Mouse (Mus musculus) liver (tissue): Measurements from ENCODE around the gene Hes3.

Source experiments
- DNase-seq: peaks from one replicate; pipeline ENCODE4 v3.0.0-alpha.2; 2020; ENCODE audit warnings: mixed read lengths

Hes3 gene

DNA sequence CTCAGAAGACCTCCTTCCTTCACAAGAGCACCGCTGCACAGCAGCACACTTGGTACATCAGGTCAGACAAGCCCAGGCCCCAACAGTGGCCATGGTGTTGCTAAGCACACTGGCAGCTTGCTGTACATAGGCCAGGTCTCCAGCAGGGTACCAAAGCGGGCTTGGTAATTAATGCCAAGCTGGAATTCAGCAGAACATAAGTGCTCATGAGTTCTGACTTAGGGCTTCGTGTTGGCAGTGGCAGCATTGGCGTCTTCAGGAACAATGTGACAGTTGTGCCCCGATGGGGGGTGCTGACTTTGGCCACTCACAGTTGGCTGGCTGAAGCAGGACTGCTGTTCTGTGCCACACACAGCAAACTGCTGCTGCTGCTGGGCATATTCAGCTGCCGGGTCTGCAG lies 13.2 kb upstream of the Hes3 start:
- no peak for DNase-seq

DNA sequence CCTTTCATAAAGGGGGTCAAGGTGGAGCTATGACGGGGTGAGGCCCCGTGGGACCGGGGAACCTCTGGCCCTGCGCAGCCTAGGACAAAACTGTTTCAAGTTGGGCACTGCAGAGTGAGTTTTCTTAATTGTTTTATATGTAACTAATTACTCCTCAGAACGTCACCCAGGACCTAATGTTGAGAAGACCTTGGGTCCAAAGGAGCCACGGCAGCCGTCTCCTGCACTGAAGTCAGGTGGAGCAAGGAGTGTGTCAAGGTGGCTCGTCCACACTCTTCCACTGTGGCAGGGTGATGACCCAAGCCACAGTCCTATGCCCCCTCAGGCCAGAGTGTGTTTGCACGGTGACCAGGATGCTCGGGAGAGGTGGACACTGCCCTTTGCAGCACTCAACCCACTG lies 11.7 kb upstream of the Hes3 start:
- DNase-seq, result no peak

DNA sequence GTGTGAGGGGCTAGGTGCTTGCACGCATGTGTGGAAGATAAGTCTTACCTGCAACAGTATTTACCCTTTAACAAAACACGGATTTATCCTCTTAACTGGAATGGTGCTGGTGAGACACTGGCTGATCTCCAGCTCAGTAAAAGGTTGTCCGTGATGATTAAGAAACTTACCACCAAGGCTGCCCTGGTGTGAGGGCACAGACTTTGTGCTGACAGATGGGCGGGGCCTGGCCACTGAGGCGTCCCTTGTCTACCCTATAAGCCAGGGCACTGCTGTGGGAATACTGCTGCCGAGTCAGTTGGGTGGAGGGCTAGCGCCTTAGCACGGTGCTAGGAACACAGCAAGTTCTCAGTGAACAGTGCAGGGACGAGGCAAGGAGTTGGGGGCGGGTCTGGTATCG lies 10.6 kb upstream of the Hes3 start:
- DNase-seq, result no peak

DNA sequence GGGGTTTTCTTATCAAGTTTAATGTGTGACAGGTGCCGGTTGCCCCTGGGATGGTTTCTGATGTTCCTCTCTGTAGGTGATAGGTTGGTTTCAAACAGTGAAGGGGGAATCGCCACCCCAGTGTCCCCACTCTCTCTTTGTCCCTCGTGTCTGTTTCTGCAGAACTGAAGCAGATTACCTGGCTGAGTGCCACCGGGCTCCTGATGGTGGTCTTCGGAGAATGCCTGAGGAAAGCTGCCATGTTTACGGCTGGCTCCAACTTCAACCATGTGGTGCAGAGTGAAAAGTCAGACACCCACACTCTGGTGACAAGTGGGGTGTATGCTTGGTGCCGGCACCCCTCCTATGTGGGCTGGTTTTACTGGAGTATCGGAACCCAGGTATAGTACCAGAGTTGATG lies 8.9 kb upstream of the Hes3 start:
- no peak for DNase-seq

DNA sequence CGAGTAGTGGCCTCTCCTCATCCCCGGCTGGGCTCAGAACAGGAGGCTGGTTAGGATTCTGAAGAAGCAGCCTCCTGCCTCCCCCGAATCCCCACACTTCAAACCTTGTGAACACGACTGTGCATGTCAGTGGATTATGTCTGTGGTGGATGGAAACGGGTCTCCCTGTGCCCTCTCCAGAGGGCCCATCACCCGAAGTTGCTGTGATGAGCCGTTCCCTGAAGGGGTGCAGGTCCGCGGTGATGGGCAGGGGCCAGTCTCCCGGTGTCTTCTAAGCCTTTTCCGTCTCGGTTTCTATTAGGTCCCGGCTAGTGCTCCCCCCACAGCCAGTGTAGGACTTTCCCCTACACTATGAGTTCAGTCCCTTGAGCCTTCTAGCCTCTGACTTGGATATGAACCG lies 7.4 kb upstream of the Hes3 start:
- no peak for DNase-seq

DNA sequence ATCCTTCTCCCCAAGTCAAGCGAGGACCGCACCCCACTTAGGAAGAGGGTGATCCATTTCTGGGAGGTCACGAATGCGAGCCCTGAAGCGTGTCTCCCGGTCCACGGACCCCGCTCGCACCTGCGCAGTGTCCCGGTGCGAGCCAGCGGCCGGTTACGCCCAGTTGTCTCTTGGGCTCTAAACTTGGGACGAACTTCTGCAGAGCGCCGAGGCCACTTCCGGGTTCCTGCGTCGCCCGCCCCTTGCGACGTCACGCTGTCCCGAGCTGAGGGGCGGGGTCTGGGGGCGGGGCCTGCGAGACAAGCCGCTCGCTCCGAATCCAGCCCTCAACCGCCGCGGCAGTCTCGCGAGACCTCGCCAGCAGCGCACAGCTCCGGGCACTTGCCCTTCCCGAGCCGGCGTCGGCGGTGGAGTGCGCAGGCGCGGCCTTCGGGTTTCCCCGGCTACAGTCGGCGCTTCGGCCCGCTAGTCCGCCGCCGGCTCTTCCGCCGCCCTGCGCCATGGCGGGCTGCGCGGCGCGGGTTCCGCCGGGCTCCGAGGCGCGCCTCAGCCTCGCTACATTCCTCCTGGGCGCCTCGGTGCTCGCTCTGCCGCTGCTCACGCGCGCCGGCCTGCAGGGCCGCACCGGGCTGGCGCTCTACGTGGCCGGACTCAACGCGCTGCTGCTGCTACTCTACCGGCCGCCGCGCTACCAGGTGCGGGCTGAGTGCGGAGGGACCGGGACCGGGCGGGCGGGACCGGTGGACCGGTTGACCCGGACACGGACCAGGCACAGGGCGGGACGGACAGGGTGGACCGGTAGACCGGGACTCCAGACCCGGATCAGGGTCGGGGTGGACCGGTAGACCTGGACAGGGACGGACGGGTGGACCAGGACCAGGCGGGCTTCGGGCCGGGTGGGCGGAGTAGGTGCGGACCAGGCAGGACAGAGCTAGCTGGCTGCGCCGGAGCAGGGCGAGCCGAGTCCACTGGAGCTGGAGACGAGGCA lies 5.7 kb upstream of the Hes3 start, which contains the start of gene Icmt:
Gene Icmt (plus strand): TSS at position 354 of the 988 bp plus-strand sequence.
- peak; percentile 100 for DNase-seq

DNA sequence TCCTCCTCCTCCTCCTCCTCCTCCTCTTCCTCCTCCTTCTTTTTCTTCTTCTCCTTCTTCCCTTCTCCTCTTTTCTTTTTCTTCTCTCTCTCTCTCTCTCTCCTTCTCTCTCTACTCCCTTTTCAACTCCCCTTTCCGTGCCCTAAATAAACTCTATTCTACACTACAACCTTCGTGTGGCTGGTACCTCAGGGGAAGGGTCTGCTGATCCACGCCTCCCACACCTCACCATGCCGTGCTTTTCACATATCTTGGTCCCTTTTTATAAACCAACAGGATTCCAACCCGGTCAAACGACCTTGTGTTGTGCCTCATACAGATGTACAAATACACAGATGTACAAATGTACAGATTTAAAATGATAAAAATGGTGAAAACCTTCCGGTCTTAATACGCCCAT lies 4.9 kb upstream of the Hes3 start:
- no peak for DNase-seq

DNA sequence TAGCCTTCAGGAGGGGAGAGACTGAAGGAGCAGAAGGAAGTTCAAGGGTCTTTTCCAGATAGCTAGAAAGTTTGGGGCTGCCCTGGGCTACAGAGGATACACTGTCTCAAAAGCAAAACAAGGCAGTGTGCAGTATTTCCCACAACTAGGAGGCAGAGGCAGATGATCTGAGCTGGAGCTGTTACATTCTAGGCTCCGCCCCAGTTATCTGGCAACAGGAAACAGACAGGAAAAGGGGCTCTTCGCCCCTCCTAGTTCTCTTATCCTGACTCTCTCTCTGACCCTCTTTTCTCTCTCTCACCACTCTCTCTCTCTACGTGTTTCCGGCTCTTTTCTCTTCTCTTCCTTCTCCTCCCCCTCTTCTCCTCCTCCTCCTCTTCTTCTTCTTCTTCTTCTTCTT lies 4.5 kb upstream of the Hes3 start:
- peak; percentile 57 for DNase-seq

DNA sequence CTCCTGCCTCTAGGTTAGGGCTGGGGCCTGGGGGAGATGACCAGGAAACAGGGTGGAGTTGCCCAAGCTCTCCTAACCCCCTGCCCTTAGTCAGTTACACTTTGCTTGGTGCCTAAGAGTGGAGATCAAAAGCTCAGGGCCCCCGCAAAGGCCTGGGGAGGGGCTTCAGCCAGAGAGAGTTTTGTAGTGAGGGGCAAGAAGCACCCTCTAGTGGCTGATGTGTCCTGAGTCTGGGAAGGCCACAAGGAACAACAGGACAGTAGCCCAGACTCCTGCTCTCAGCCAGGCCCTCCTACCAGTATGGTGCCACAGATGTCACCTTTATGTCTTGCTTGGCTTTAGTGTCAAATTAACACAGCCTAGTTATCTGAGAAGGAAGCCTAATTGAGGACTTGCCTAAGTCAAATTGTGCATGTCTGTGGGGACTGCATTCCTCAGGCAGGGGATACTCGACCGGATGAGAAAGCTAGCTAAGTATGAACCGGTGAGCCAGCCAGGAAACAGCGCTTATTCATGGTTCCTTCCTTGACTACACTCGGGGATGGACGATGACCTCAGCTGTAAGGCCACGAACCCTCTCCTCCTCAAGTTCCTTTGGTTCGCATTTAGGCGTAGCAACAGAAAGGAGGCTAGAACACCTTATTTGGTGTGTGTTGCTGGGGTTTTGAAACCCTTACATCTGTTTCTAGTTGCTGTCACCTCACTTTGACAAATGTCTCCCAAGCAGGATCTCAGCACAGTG lies 2.9 kb upstream of the Hes3 start:
- no peak for DNase-seq

DNA sequence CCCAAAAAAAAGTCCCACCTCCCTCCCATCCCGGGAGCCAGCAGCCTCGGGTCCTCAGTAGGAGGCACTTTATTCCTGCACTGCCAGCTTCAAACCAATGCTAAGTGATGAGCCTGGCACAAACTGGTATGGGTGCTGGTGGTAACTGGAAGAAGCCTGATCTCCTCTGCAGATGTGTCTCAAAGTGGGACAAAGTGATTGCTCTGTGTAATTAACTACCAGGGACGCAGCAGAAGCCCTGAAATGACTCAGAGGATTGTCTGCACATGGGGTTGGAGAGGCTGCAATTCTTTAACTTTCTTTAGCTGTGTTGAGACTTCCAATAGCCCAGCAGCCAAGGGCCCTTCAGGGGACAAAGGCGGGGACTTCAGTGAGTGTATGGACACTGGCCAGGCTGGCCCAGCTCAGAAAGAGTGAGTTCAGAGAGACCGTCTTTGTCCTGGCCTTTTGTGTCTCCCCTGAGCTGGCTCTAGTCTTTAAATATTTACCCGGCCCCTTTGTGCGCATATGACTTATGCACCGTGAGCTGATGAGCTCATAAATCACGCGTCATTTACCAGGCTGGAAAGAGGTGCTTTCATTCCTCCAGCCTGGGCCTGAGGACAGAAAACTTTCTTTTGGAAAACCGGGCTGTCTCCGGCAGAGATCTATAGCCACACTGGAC lies 772 bp upstream of the Hes3 start:
- no peak for DNase-seq

DNA sequence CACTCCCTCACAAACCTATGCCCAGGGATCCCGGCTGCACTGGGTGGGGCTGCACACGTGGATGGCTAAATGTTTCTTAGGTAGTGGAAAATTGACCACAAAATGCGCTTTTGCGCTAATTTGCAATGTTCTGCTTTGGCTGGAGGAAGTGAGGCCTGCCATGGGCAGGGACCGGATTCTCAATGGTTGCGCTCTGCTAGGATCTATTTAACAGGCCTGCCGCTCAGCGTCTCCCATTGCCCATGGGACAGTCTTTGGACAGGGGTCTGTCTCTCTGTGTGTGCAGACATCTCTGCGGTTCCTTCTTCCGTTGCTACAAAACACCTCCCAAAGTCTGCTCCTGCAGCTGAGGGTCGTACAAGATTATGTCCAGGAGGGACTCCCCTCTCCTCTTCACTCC lies 471 bp downstream of the Hes3 start:
- no peak for DNase-seq

DNA sequence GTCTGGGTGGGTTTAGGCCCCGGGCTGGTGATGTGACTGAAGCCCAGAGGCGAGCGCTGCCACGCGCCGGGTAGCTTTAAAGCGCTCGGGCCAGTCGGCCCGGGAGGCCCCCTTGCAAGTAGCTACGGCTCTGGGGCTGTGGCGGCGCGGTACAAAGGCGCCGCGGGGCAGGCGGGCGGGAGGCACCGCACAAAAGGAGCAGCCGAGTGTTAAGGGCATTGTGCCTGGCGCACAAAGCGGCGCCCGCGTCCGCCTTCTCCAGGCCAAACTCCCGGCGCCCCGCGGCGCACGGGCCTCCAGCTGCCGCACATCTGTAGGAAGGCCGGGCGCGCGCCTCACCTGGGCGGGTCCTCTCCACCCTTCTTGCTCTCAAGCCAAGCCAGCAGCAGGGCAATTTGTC lies 1.1 kb downstream of the Hes3 start:
- DNase-seq, result no peak

DNA sequence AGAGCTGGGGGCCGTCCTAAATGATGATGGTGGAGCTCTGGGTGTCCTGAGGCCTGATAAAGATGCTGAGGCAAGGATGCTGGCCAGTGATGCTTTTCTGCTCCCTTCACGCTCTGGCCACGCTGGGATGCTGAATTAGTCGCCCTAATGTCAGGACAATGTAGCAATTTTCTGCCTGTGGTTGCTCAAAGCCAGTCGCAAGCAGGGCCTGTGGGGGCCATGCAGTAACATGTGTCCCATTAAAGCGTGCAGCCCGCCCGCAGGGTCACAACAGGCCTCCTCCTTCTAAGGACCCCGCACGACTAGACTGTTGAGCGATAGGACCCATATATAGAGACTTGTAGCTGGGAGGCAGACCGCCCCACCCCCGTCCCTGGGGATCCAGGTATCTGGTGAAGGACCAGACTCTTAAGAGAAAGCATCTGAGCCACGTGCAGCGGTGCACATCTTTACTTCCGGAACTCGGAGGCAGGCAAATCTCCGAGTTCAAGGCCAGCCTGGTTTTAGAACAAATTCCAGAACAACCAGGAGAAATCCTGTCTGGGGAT lies 3.0 kb downstream of the Hes3 start:
- no peak for DNase-seq

DNA sequence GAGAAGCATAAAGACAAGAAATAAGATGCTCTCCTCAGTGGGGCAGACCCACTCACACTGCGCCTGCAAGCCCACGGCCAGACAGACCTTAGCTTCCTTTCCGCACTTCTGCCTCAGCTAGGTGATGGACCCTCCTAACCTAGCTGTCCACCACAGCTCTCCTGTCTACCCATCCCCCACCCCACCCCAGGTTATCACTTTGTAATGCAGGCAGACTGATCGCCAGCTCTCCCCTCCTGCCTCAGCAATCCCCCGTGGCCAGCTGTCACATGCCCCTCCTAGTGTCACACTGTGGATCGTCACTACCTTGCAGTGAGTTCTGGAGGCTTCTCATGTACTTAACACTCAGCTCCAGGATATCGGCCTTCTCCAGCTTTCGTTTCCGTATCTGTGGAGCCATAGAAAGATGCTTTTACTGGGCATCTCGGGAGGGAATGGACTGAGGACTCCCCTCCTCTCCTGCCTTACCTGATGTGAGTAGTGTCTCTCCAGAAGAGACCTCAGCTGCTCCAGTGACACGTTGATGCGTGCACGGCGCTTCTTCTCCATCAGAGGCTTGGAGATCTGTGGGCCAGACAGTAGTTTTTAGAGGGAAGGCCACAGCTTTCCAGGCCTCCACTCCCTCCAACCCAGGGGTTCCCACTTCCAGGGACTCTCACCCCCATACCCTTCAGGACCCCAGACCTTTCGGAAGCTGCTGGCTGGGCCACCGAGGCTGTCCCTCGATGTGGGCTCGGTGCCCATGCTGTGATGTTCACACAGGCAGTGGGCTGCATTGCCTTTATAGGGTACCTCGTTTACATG lies 3.9 kb downstream of the Hes3 start:
- no peak for DNase-seq

DNA sequence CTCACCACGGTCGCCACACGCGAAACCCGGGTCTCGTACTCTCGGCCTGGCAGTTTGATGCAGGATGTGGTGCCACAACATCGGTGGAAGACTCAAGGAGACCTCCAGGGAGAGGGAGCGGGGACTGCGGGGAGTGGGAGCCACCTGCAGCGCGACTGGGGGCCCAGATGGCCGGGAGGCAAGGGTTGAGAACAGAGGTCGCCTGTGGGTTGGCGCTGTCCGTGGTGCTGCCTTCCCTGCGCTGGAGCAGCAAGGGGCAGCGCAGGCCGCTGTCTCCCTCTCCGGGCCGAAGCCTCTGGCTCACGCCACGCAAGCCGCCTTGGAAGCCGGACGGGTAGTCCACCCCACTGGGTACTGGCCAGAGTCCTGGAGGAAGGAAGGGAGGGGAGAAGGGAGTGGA lies 4.6 kb downstream of the Hes3 start:
- peak; percentile 68 for DNase-seq

DNA sequence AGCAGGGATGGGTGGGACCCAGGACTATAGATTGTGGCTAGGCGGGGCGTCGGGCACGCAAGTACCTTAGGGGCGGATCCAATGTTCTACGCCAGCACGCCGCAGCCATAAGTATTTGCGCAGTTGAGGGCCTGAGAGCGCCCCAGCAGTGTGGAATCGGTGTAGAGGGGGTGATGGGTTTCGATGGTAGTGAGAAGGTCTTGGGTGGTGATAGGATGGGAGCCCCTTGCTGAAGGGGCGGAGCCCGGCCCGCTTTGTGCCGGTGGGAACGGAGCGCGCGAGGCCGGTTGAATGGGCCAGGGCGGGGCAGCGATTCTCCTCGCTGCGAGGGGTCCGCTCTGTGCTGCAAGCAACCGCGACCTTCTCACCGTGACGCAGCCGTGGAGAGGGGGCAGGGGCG lies 5.3 kb downstream of the Hes3 start:
- DNase-seq, result no peak

DNA sequence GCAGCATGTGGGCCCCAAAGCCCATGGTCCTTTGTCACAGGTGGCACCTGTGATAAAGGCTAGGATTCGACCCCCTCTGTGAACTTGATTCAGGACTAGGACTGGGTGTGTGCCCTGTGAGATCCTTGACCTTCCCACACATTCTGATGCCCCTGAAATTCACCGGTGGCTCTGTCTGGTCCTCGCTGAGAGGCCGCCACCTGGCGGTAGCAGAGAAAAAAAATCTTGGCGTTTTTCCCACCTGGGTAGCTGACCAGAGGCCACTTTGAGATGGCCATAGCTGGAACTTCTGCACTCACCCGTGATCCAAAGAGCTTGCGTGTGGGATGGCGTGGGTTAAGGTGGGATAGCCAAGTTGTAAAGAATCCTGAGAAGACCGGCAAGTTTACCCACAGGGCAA lies 6.0 kb downstream of the Hes3 start:
- DNase-seq, result peak; percentile 53

DNA sequence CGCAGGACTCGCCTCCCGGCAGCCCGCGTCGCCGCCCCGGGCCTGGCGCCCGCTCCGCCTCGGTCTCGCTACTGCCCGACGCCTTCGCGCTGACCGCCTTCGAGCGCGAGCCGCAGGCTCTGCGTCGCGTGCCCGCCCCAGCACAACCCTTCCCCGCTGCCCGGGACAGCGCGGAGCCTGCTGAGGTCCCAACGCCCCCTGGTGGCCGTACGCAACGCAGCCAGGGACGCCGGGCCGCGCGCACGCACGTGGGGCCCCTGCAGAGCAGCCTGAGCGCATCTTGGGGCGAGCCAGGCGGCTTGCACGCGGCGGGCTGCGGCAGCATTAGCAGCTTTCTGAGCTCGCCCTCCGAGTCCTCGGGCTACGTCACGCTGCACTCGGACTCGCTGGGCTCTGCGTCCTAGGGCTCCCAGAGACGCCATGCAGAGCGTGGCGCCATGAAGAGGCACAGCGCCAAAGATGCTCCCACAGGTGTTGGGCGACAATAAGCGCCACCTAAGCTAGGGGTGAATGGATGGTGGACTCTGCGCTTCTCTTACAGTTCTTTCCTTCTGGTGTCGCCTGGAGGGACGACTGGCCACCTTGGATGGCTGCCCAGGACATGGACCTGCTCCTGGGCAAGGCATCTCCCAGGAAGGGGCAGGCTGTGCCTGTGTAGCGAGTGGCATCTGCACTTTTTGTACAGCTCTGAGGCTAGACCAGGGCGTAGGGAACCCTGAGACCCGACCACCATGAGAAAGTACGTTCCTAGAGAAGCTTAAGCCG lies 8.1 kb downstream of the Hes3 start:
- DNase-seq, result peak; percentile 81

DNA sequence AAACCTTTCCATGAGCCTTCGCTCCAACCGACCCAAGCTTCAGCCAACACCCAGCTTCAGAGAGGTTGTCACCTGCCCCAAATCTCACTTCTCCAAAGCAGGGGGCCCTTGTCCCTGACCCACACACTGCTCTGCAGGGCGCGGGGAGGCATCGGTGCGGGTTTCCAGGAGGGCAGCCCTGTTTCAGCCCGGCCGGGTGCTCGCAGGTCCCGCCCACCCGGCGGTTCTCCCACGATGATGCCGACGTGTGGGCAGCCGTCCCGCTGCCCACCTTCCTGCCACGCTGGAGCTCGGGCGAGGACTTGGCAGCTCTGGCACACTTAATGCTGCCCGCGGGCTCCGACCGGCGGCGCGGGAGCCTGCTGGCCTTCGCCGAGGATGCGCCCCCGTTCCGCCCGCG lies 8.7 kb downstream of the Hes3 start:
- no peak for DNase-seq

DNA sequence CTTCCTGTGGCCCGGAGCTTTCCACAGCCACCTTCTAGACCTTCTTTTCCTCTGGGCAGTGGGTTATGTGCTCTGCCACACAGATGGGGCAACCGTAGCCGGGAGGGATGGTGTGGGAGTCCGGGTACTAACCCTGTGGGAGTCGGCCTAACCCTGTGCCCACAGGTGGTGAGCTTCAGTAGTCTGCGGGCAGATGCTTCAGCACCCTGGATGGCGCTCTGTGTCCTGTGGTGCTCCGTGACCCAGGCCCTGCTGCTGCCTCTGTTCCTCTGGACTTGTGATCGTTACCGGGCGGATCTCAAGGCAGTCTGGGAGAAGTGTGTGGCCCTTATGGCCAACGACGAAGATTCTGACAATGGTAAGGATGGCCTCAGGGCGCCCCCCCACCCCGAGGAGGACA lies 9.9 kb downstream of the Hes3 start:
- no peak for DNase-seq

DNA sequence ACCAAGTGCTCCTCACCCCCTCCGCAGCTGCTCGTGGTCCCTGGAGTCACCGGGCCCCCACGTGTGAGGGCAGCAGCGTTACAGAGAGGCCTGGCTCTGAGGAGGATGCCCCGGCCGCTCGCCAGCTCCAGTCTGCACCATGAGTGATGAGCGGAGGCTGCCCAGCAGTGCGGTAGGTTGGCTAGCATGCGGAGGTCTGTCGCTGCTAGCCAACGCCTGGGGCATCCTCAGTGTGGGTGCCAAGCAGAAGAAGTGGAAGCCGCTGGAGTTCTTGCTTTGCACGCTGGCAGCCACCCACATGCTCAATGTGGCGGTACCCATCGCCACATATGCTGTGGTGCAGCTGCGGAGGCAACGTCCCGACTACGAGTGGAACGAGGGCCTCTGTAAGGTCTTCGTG lies 12.5 kb downstream of the Hes3 start:
- no peak for DNase-seq

DNA sequence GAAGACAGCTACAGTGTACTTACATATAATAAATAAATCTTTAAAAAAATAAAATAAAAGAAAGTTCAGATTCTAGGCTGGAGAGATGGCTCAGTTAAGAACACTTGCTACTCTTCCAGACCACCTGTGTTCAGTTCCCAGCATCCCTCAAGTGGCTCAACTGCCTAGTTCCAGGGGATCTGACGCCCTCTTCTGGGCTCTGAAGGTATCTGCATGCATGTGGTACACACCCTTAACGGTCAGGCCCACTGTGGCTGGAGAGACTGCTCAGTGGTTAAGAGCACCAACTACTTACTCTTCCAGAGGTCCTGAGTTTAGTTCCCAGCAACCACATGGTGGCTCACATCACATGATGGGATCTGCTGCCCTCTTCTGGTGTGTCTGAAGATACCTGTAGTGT lies 13.5 kb downstream of the Hes3 start:
- no peak for DNase-seq
